Mouse (Mus musculus): ENCODE data around the gene Krt222. TPM values are rescaled to one million over a fixed set of nuclear protein-coding genes. Genes with fewer than 3 reads are reported as not detected.

Gene Krt222
- total RNA-seq, 1 experiment from 2014 or later: 1.4 TPM

Other genes starting within 250 kb of the Krt222 start
- gene Top2a, start 219.9 kb downstream of the Krt222 start, total RNA-seq (2021): 28.2 and 39.3 TPM in 2 replicates
- 50.5 and 61.1 TPM in 2 replicates for gene Igfbp4, start 202.8 kb downstream of the Krt222 start, total RNA-seq (2021)
- gene Tns4, start 154.8 kb downstream of the Krt222 start, total RNA-seq (2021): 0.12 TPM in 1 of 2 replicates, not detected in the other
- gene Ccr7, start 89.0 kb downstream of the Krt222 start, total RNA-seq (2021): 0.21 TPM in 1 of 2 replicates, not detected in the other
- 63.5 and 101 TPM in 2 replicates for gene Smarce1, start 13.1 kb downstream of the Krt222 start, total RNA-seq (2021)
- gene Krt24, start 41.2 kb upstream of the Krt222 start, total RNA-seq (2021): not detected in 2 replicates
- not detected in 2 replicates for gene Krt25, start 78.9 kb upstream of the Krt222 start, total RNA-seq (2021)
- not detected in 2 replicates for gene Krt26, start 93.9 kb upstream of the Krt222 start, total RNA-seq (2021)
- gene Krt27, start 107.0 kb upstream of the Krt222 start, total RNA-seq (2021): not detected in 2 replicates
- gene Krt28, start 130.8 kb upstream of the Krt222 start, total RNA-seq (2021): not detected in 2 replicates
- 4.3 and 7.7 TPM in 2 replicates for gene Krt10, start 145.3 kb upstream of the Krt222 start, total RNA-seq (2021)
- gene Krt12, start 178.2 kb upstream of the Krt222 start, total RNA-seq (2021): not detected in 2 replicates
- 0.15 TPM in 1 of 2 replicates, not detected in the other for gene Krt20, start 194.1 kb upstream of the Krt222 start, total RNA-seq (2021)
- not detected in 2 replicates for gene Krt23, start 249.1 kb upstream of the Krt222 start, total RNA-seq (2021)